ENCODE assay signal across 8 mouse cellular contexts in genomic region chr3:97338522-97339192, GRCm38 (mm10). TPM values are rescaled to one million over a fixed set of nuclear protein-coding genes. Genes with fewer than 3 reads are reported as not detected.
DNase-seq lines count a peak whose midpoint lies in the region; ATAC-seq and TF ChIP-seq lines count a peak whose summit lies in the region.

No protein-coding gene starts in this region.

- no peak overlapping the region for H3ac ChIP-seq in C2C12 (ENCODE audit: control insufficient read depth, insufficient read length, low read depth)

- no peak for TF ChIP-seq POLR2A in bone marrow, adult 2 months (IDR thresholded peaks at IDR 0.05; ENCODE audit: borderline replicate concordance, control insufficient read depth, low read depth, low read length)
- no peak for TF ChIP-seq POLR2A in limb, embryonic 14.5 days (IDR thresholded peaks at IDR 0.05; ENCODE audit: borderline replicate concordance, extremely low read depth, insufficient read depth, insufficient read length)

- peak; percentile 90 for TF ChIP-seq CTCF in C2C12 (IDR thresholded peaks at IDR 0.05; ENCODE audit: control insufficient read depth, insufficient read depth, insufficient read length)
- TF ChIP-seq CTCF in bone marrow, adult 2 months (IDR thresholded peaks at IDR 0.05; ENCODE audit: control insufficient read depth, insufficient read depth, low read length), result peak; percentile 90

- no peak overlapping the region for H3K4me3 ChIP-seq in C2C12 (ENCODE audit: insufficient read depth, poor library complexity, severe bottlenecking)
- H3K4me3 ChIP-seq in bone marrow, adult 2 months (replicated peaks; ENCODE audit: control insufficient read depth, low read depth, low read length), result no peak overlapping the region
- no peak overlapping the region for H3K4me3 ChIP-seq in embryonic facial prominence, embryonic 14.5 days (ENCODE audit: low read depth, low read length)
- H3K4me3 ChIP-seq in heart, embryonic 10.5 days, result no peak overlapping the region
- H3K4me3 ChIP-seq in kidney, embryonic 15.5 days (replicated peaks), result no peak overlapping the region
- H3K4me3 ChIP-seq in limb, embryonic 14.5 days (replicated peaks; ENCODE audit: low read length), result no peak overlapping the region

- H3K79me3 ChIP-seq in C2C12 (ENCODE audit: low read depth), result no peaks in the 10 kb centered on the region

- peak; percentile 92 for DNase-seq in embryonic facial prominence, embryonic 14.5 days (ENCODE audit: low spot score)
- DNase-seq in heart, embryonic 10.5 days (ENCODE audit: low spot score), result peak; percentile 95
- DNase-seq in limb, embryonic 14.5 days (ENCODE audit: low spot score), result peak; percentile 93
- peak; percentile 61 to 63 for DNase-seq in spleen, postnatal 36 days (ENCODE audit: low spot score in 2 of 2)

- no peaks in the 10 kb centered on the region for H3K9me3 ChIP-seq in embryonic facial prominence, embryonic 14.5 days (ENCODE audit: control insufficient read depth, low read length)
- H3K9me3 ChIP-seq in heart, embryonic 10.5 days, result no peaks in the 10 kb centered on the region
- no peaks in the 10 kb centered on the region for H3K9me3 ChIP-seq in kidney, embryonic 15.5 days (replicated peaks)
- no peaks in the 10 kb centered on the region for H3K9me3 ChIP-seq in limb, embryonic 14.5 days (ENCODE audit: control insufficient read depth, low read length)

- peak; percentile 89 for ATAC-seq in embryonic facial prominence, embryonic 14.5 days (ENCODE audit: low read depth)
- ATAC-seq in kidney, embryonic 15.5 days (replicated peaks; ENCODE audit: low FRiP score), result peak; percentile 77
- ATAC-seq in limb, embryonic 14.5 days (ENCODE audit: low FRiP score, low read depth), result peak; percentile 81
- peak; percentile 76; the same call in 1 of the 2 replicates for ATAC-seq in monocyte, adult 5-6 weeks (replicated peaks; ENCODE audit: insufficient number of reproducible peaks, low FRiP score, low TSS enrichment, poor library complexity, severe bottlenecking)

- no peak overlapping the region for H3K4me2 ChIP-seq in embryonic facial prominence, embryonic 14.5 days (ENCODE audit: low read depth, low read length)
- H3K4me2 ChIP-seq in kidney, embryonic 15.5 days, result 0 out of 2 replicates have a peak overlapping the region, but pooled peaks have one; percentile 7
- H3K4me2 ChIP-seq in limb, embryonic 14.5 days (replicated peaks; ENCODE audit: low read depth, low read length, severe bottlenecking), result no peak overlapping the region

- no peak overlapping the region for H3K9ac ChIP-seq in embryonic facial prominence, embryonic 14.5 days (ENCODE audit: low read depth, low read length)
- H3K9ac ChIP-seq in kidney, embryonic 15.5 days, result no peak overlapping the region
- no peak overlapping the region for H3K9ac ChIP-seq in limb, embryonic 14.5 days (ENCODE audit: low read depth, low read length, severe bottlenecking)

- WGBS in bone marrow, adult 2 months, result 31% methylated on average over 13 of the region's 13 CpGs
- WGBS in embryonic facial prominence, embryonic 14.5 days, result 30% methylated on average over 13 of the region's 13 CpGs
- WGBS in heart, embryonic 10.5 days, result 32% methylated on average over 13 of the region's 13 CpGs
- WGBS in kidney, embryonic 15.5 days, result 26% methylated on average over 13 of the region's 13 CpGs
- WGBS in limb, embryonic 14.5 days, result 32% methylated on average over 13 of the region's 13 CpGs

- no peak overlapping the region for H3K27ac ChIP-seq in bone marrow, adult 2 months (ENCODE audit: control insufficient read depth, insufficient read depth, low read depth, low read length, poor library complexity)
- H3K27ac ChIP-seq in embryonic facial prominence, embryonic 14.5 days (replicated peaks; ENCODE audit: low read depth, low read length), result no peak overlapping the region
- no peak overlapping the region for H3K27ac ChIP-seq in heart, embryonic 10.5 days
- H3K27ac ChIP-seq in kidney, embryonic 15.5 days, result no peak overlapping the region
- no peak overlapping the region for H3K27ac ChIP-seq in limb, embryonic 14.5 days (replicated peaks; ENCODE audit: low read depth, low read length)

- peaks cover 6% of the 10 kb centered on the region for H3K27me3 ChIP-seq in C2C12 (ENCODE audit: control insufficient read depth, insufficient read depth, insufficient read length)
- no peaks in the 10 kb centered on the region for H3K27me3 ChIP-seq in embryonic facial prominence, embryonic 14.5 days (replicated peaks; ENCODE audit: control insufficient read depth, insufficient read depth, low read length)
- peaks cover 7% of the 10 kb centered on the region; the same call in 1 of the 2 replicates for H3K27me3 ChIP-seq in heart, embryonic 10.5 days (ENCODE audit: insufficient read depth, poor library complexity, severe bottlenecking)
- no peaks in the 10 kb centered on the region for H3K27me3 ChIP-seq in kidney, embryonic 15.5 days
- no peaks in the 10 kb centered on the region for H3K27me3 ChIP-seq in limb, embryonic 14.5 days (ENCODE audit: control insufficient read depth, insufficient read depth, low read length)

- no peaks in the 10 kb centered on the region for H3K4me1 ChIP-seq in bone marrow, adult 2 months (ENCODE audit: control insufficient read depth, insufficient read depth, low read length)
- H3K4me1 ChIP-seq in embryonic facial prominence, embryonic 14.5 days (ENCODE audit: control insufficient read depth, insufficient read depth, low read length), result peaks cover 16% of the 10 kb centered on the region
- H3K4me1 ChIP-seq in heart, embryonic 10.5 days, result peaks cover 17% of the 10 kb centered on the region
- peaks cover 23% of the 10 kb centered on the region for H3K4me1 ChIP-seq in kidney, embryonic 15.5 days
- peaks cover 30% of the 10 kb centered on the region for H3K4me1 ChIP-seq in limb, embryonic 14.5 days (ENCODE audit: control insufficient read depth, insufficient read depth, low read length)

- H3K36me3 ChIP-seq in C2C12 (ENCODE audit: control insufficient read depth, insufficient read depth), result no peaks in the 10 kb centered on the region
- H3K36me3 ChIP-seq in embryonic facial prominence, embryonic 14.5 days (ENCODE audit: control insufficient read depth, insufficient read depth, low read length), result no peaks in the 10 kb centered on the region
- no peaks in the 10 kb centered on the region for H3K36me3 ChIP-seq in heart, embryonic 10.5 days
- no peaks in the 10 kb centered on the region for H3K36me3 ChIP-seq in kidney, embryonic 15.5 days
- H3K36me3 ChIP-seq in limb, embryonic 14.5 days (ENCODE audit: control insufficient read depth, insufficient read depth, low read length), result no peaks in the 10 kb centered on the region

- H3K79me2 ChIP-seq in C2C12 (ENCODE audit: control insufficient read depth, insufficient read depth), result no peaks in the 10 kb centered on the region

TF ChIP-seq in C2C12, 6 proteins besides CTCF, POLR2A, EP300 and RAD21:
- no peak for TF ChIP-seq FOSL1 (IDR thresholded peaks at IDR 0.05; ENCODE audit: insufficient read depth, low read length, poor library complexity, severe bottlenecking)
- no peak for TF ChIP-seq MYOG (IDR thresholded peaks at IDR 0.05; ENCODE audit: control insufficient read depth, extremely low read depth, insufficient read length)
- no peak for TF ChIP-seq CEBPB (IDR thresholded peaks at IDR 0.05; ENCODE audit: low read depth)
- no peak for TF ChIP-seq MYOD1 (IDR thresholded peaks at IDR 0.05; ENCODE audit: control insufficient read depth, insufficient read length, low read depth)
- no peak for TF ChIP-seq MAX (IDR thresholded peaks at IDR 0.05)
- no peak for TF ChIP-seq USF1 (IDR thresholded peaks at IDR 0.05; ENCODE audit: low read depth)

RNA-seq across cellular contexts. Expression of gene Bcl9, which starts 40.9 kb away (rescaled TPM):
- polyA plus RNA-seq in C2C12 (2012; fragmentation: generic; extraction: Trizol), result 4.9 TPM
- polyA plus RNA-seq in bone marrow, adult 2 months (2011; ENCODE audit: insufficient read depth, insufficient read length, low replicate concordance, missing spikeins), result 10.2 and 11.5 TPM in 2 replicates
- 36.0 and 39.4 TPM in 2 replicates for polyA plus RNA-seq in embryonic facial prominence, embryonic 14.5 days (2014; fragmentation: Nextera tagmentation; extraction: Ambion mirVana)
- 37.2 and 45.9 TPM in 2 replicates for polyA plus RNA-seq in heart, embryonic 10.5 days (2016; fragmentation: Nextera tagmentation; extraction: Ambion mirVana)
- 61.3 and 66.6 TPM in 2 replicates for polyA plus RNA-seq in kidney, embryonic 15.5 days (2015; fragmentation: Nextera tagmentation; extraction: Ambion mirVana)
- polyA plus RNA-seq in limb, embryonic 14.5 days (2012; rRNA removed), result 47.6 and 57.0 TPM in 2 replicates
- 54.3 and 60.3 TPM in 2 replicates for polyA plus RNA-seq in limb, embryonic 14.5 days (2014; fragmentation: Nextera tagmentation; extraction: Ambion mirVana)
- 1.3 to 8.7 TPM (median 3.9 TPM) in 3 replicates for total RNA-seq in monocyte, adult 5-6 weeks (2017)
